Mouse (Mus musculus): ENCODE data around the gene Fam229a.

DNA sequence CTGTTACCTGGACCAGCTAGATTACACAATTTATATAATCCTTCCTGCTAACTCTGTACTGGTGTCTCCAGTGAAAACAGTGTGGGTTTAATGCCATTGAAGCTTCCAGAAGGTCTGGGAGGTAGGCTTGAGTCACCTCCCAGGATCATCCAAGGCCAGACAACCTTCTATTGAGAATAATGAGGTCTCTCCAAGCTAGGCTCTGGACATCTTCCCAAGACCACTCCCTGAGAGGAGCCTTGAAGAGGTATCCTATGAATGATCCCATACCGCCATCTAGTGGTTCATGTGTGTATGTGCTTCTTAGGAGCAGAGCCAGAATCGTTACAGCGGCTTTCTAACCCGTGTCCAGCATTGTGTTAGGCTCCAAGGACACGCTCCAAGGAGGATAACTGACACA lies 35.7 kb upstream of the Fam229a start:
- TF ChIP-seq POLR2A (IDR thresholded peaks at IDR 0.05; ENCODE audit: control insufficient read depth, low read depth, low read length) (no peak), CTCF (IDR thresholded peaks at IDR 0.05; ENCODE audit: control insufficient read depth, insufficient read depth, insufficient replicate concordance, low read depth, low read length) (peak; percentile 45; the same call in 1 of the 2 replicates)

Data from testis, adult 2 months (tissue).